In genomic region chr10:99391725-99392124, GRCm38 (mm10) we compare ENCODE assay signal across 19 mouse cellular contexts.
"Had no signal": no experiment of that assay in that cellular context is flagged by ENCODE, and none has a peak within 500 bp of the region (broad histone marks: within the 10 kb centered on the region; RNA-seq: fewer than 3 reads in every experiment).

No protein-coding gene starts in this region.

- H3K9me3 ChIP-seq: intestine, embryonic 15.5 days; kidney, embryonic 15.5 days; limb, embryonic 13.5 days; liver, embryonic 13.5 days; midbrain, embryonic 12.5 days had no signal

- DNase-seq: kidney, adult 11 months; kidney, adult 8-10 months; kidney, postnatal 10 days; kidney, postnatal 4 days; left cerebral cortex, postnatal 4 days; liver, embryonic 13.5 days; lung, embryonic 14.5 days; right cerebral cortex, adult 18-20 months; right cerebral cortex, postnatal 14 days; right cerebral cortex, postnatal 4 days; thymus, postnatal 25 days had no signal

- H3K4me1 ChIP-seq: intestine, embryonic 15.5 days; liver, embryonic 13.5 days; midbrain, embryonic 12.5 days had no signal

- ATAC-seq: intestine, embryonic 15.5 days; lung, postnatal 0 days; midbrain, embryonic 16.5 days had no signal

- H3K27me3 ChIP-seq: intestine, embryonic 15.5 days; kidney, embryonic 15.5 days; liver, embryonic 13.5 days; midbrain, embryonic 12.5 days had no signal

- H3K4me2 ChIP-seq: intestine, embryonic 15.5 days; kidney, embryonic 15.5 days; liver, embryonic 13.5 days; lung, embryonic 14.5 days; midbrain, embryonic 12.5 days had no signal

- H3K4me3 ChIP-seq: intestine, embryonic 15.5 days; kidney, embryonic 15.5 days; limb, embryonic 13.5 days; liver, embryonic 13.5 days; midbrain, embryonic 12.5 days; myocyte had no signal

- H3K9ac ChIP-seq: intestine, embryonic 15.5 days; kidney, embryonic 15.5 days; limb, embryonic 13.5 days; liver, embryonic 13.5 days; lung, embryonic 14.5 days; midbrain, embryonic 12.5 days had no signal

- H3K36me3 ChIP-seq: intestine, embryonic 15.5 days; kidney, embryonic 15.5 days; limb, embryonic 13.5 days; liver, embryonic 13.5 days; midbrain, embryonic 12.5 days had no signal

- H3K27ac ChIP-seq: intestine, embryonic 15.5 days; kidney, embryonic 15.5 days; limb, embryonic 13.5 days; liver, embryonic 13.5 days; macrophage; midbrain, embryonic 12.5 days had no signal
